Mouse (Mus musculus) right cerebral cortex, postnatal 14 days (tissue): ENCODE results near the gene Pop5.

Experiments used
- DNase-seq: peaks from one replicate; pipeline ENCODE4 v3.0.0; 2022

Pop5 gene

GRCm38 (mm10) chr5:115266340-115266739 lies 30.7 kb downstream of the Pop5 start:
- no peak for DNase-seq

- DNase-seq = no peak
Observed at GRCm38 (mm10) chr5:115266787-115267468, 31.3 kb downstream of the Pop5 start.

GRCm38 (mm10) chr5:115267469-115268045 lies 31.9 kb downstream of the Pop5 start:
- no peak for DNase-seq

- no peak for DNase-seq
Observed at GRCm38 (mm10) chr5:115268266-115268665, 32.6 kb downstream of the Pop5 start.

GRCm38 (mm10) chr5:115269969-115270368 lies 34.3 kb downstream of the Pop5 start:
- no peak for DNase-seq

GRCm38 (mm10) chr5:115271931-115272811 lies 36.5 kb downstream of the Pop5 start:
- peak; percentile 50 for DNase-seq

- DNase-seq = peak; percentile 92
Observed at GRCm38 (mm10) chr5:115272812-115273548, 37.3 kb downstream of the Pop5 start, which contains the start of gene Rnf10. Rnf10 (minus strand) TSS chr5:115272898.

GRCm38 (mm10) chr5:115273549-115274135 lies 38.0 kb downstream of the Pop5 start:
- no peak for DNase-seq

GRCm38 (mm10) chr5:115274353-115274752 lies 38.7 kb downstream of the Pop5 start:
- no peak for DNase-seq

GRCm38 (mm10) chr5:115274771-115275170 lies 39.1 kb downstream of the Pop5 start:
- DNase-seq = no peak

- DNase-seq = no peak
Observed at GRCm38 (mm10) chr5:115275998-115276397, 40.4 kb downstream of the Pop5 start.

- DNase-seq = no peak
Observed at GRCm38 (mm10) chr5:115278053-115278452, 42.4 kb downstream of the Pop5 start.

GRCm38 (mm10) chr5:115278785-115279184 lies 43.1 kb downstream of the Pop5 start:
- no peak for DNase-seq

GRCm38 (mm10) chr5:115279226-115280049 lies 43.8 kb downstream of the Pop5 start, which contains the start of gene Coq5:
Coq5 (plus strand) TSS chr5:115279666.
- peak; percentile 90 for DNase-seq

GRCm38 (mm10) chr5:115280050-115280687 lies 44.5 kb downstream of the Pop5 start:
- no peak for DNase-seq

- no peak for DNase-seq
Observed at GRCm38 (mm10) chr5:115284735-115285134, 49.1 kb downstream of the Pop5 start.

- no peak for DNase-seq
Observed at GRCm38 (mm10) chr5:115294173-115294572, 58.5 kb downstream of the Pop5 start.
